Mouse (Mus musculus) hindbrain, embryonic 13.5 days (tissue): ENCODE data around the gene Ralgps1. TPM values are rescaled to one million over a fixed set of nuclear protein-coding genes. Genes with fewer than 3 reads are reported as not detected.
A peak's percentile ranks its signal among the peaks of the same experiment; 100 is the strongest.

Experiments
- ATAC-seq: fragments of 200-750 bp; cut with Nextera tagmentation; 2 replicates; pipeline ENCODE4 v1.8.0; 2017; ENCODE audit warnings: moderate TSS enrichment; ENCODE audit not compliant: low FRiP score
- H3K27ac ChIP-seq: fragments of 300-500 bp; sonication (generic); 2 replicates; pipeline ENCODE4 v1.5.1; 2015; ENCODE audit warnings: inconsistent platforms, mild to moderate bottlenecking, moderate library complexity
- H3K27me3 ChIP-seq: fragments of 300-500 bp; sonication (generic); 2 replicates; pipeline ENCODE4 v1.6.1; 2015; ENCODE audit warnings: mild to moderate bottlenecking, inconsistent platforms
- H3K36me3 ChIP-seq: fragments of 300-500 bp; sonication (generic); 2 replicates; pipeline ENCODE4 v1.6.1; 2015; ENCODE audit warnings: mild to moderate bottlenecking, inconsistent platforms
- H3K4me1 ChIP-seq: fragments of 300-500 bp; sonication (generic); replicated peaks from 2 replicates; pipeline ENCODE4 v1.6.1; 2015; ENCODE audit warnings: inconsistent platforms
- H3K4me2 ChIP-seq: fragments of 300-500 bp; sonication (generic); 2 replicates; pipeline ENCODE4 v1.6.1; 2015; ENCODE audit warnings: inconsistent platforms, mild to moderate bottlenecking, moderate library complexity
- H3K4me3 ChIP-seq: fragments of 300-500 bp; sonication (generic); 2 replicates; pipeline ENCODE4 v1.5.1; 2015; ENCODE audit warnings: mild to moderate bottlenecking, inconsistent platforms
- H3K9ac ChIP-seq: fragments of 300-500 bp; sonication (generic); 2 replicates; pipeline ENCODE4 v1.6.1; 2015; ENCODE audit warnings: mild to moderate bottlenecking, inconsistent platforms
- H3K9me3 ChIP-seq: fragments of 300-500 bp; sonication (generic); 2 replicates; pipeline ENCODE4 v1.6.1; 2016; ENCODE audit warnings: inconsistent platforms
- WGBS: fragments of 180-500 bp; shearing (Covaris S2); methylation state at CpG from one replicate; pipeline ENCODE4 v1.1.7; 2015; 5-methylcytosine and 5-hydroxymethylcytosine counted together
- polyA plus RNA-seq: library from polyadenylated mRNA; unstranded; fragments of >200 nt; fragmentation: Nextera tagmentation; extraction: Ambion mirVana; gene quantifications from 2 replicates; pipeline ENCODE4 v1.2.1, GENCODE M21; 2015

The Ralgps1 gene
- polyA plus RNA-seq, 1 experiment from 2014 or later: 37.3 TPM

- Histone ChIP-seq H3K27ac (no peak overlapping the region), H3K4me2 (no peak overlapping the region), H3K9me3 (no peaks in the 10 kb centered on the region), H3K9ac (no peak overlapping the region), H3K4me1 (peaks cover 16% of the 10 kb centered on the region), H3K27me3 (no peaks in the 10 kb centered on the region), H3K36me3 (0 out of 2 replicates have a peak, but pooled peaks cover 18% of the 10 kb centered on the region), H3K4me3 (no peak overlapping the region)
- ATAC-seq: no peak
- WGBS: 75% methylated on average over 3 of the region's 3 CpGs
Measured at GRCm38 (mm10) chr2:33249922-33250633, 121.2 kb downstream of the Ralgps1 start.

GRCm38 (mm10) chr2:33248549-33248948, 122.7 kb downstream of the Ralgps1 start:
- no peak for ATAC-seq

GRCm38 (mm10) chr2:33246841-33247240, 124.4 kb downstream of the Ralgps1 start:
- peaks cover 41% of the 10 kb centered on the region for H3K36me3 ChIP-seq
- H3K4me1 ChIP-seq: no peaks in the 10 kb centered on the region
- no peak overlapping the region for H3K4me2 ChIP-seq
- no peak for ATAC-seq
- 82% methylated on average over 5 of the region's 5 CpGs for WGBS
- H3K9me3 ChIP-seq: no peaks in the 10 kb centered on the region
- no peaks in the 10 kb centered on the region for H3K27me3 ChIP-seq
- no peak overlapping the region for H3K9ac ChIP-seq
- H3K27ac ChIP-seq: no peak overlapping the region
- H3K4me3 ChIP-seq: no peak overlapping the region

More at GRCm38 (mm10) chr2:33248549-33248948, 122.7 kb downstream of the Ralgps1 start:
- Histone ChIP-seq H3K9me3 (no peaks in the 10 kb centered on the region), H3K27ac (no peak overlapping the region), H3K4me2 (no peak overlapping the region), H3K4me3 (no peak overlapping the region), H3K9ac (no peak overlapping the region), H3K36me3 (peaks cover 26% of the 10 kb centered on the region), H3K27me3 (no peaks in the 10 kb centered on the region), H3K4me1 (peaks cover 4% of the 10 kb centered on the region; the same call in 1 of the 2 replicates)
- 93% methylated on average over 7 of the region's 7 CpGs for WGBS

- no peak overlapping the region for H3K9ac ChIP-seq
- no peak for ATAC-seq
- no peak overlapping the region for H3K27ac ChIP-seq
- H3K9me3 ChIP-seq: no peaks in the 10 kb centered on the region
- no peak overlapping the region for H3K4me3 ChIP-seq
- no peaks in the 10 kb centered on the region for H3K27me3 ChIP-seq
- H3K4me1 ChIP-seq: no peaks in the 10 kb centered on the region; the same call in 1 of the 2 replicates
- H3K36me3 ChIP-seq: peaks cover 42% of the 10 kb centered on the region
- H3K4me2 ChIP-seq: no peak overlapping the region
Measured at GRCm38 (mm10) chr2:33245350-33245749, 125.9 kb downstream of the Ralgps1 start.

GRCm38 (mm10) chr2:33244880-33245279, 126.4 kb downstream of the Ralgps1 start:
- Histone ChIP-seq H3K36me3 (peaks cover 42% of the 10 kb centered on the region), H3K4me3 (no peak overlapping the region), H3K27me3 (no peaks in the 10 kb centered on the region), H3K9ac (no peak overlapping the region), H3K9me3 (no peaks in the 10 kb centered on the region), H3K4me2 (no peak overlapping the region), H3K4me1 (no peaks in the 10 kb centered on the region; the same call in none of the 2 replicates), H3K27ac (no peak overlapping the region)
- ATAC-seq: no peak
- WGBS: 88% methylated on average over 6 of the region's 6 CpGs

GRCm38 (mm10) chr2:33237581-33237980, 133.7 kb downstream of the Ralgps1 start:
- WGBS: 80% methylated on average over 6 of the region's 6 CpGs
- Histone ChIP-seq H3K4me1 (peaks cover 47% of the 10 kb centered on the region), H3K4me3 (no peak overlapping the region), H3K9ac (no peak overlapping the region), H3K9me3 (no peaks in the 10 kb centered on the region), H3K4me2 (no peak overlapping the region), H3K27me3 (no peaks in the 10 kb centered on the region), H3K36me3 (peaks cover 8% of the 10 kb centered on the region), H3K27ac (peak overlapping the region; percentile 46; the same call in 1 of the 2 replicates)
- no peak for ATAC-seq

GRCm38 (mm10) chr2:33234848-33235247, 136.4 kb downstream of the Ralgps1 start:
- Histone ChIP-seq H3K9ac (no peak overlapping the region), H3K27ac (peak overlapping the region; percentile 10; the same call in 1 of the 2 replicates), H3K36me3 (peaks cover 10% of the 10 kb centered on the region), H3K9me3 (no peaks in the 10 kb centered on the region), H3K27me3 (no peaks in the 10 kb centered on the region), H3K4me3 (no peak overlapping the region), H3K4me2 (no peak overlapping the region), H3K4me1 (peaks cover 60% of the 10 kb centered on the region)
- 71% methylated on average over 4 of the region's 4 CpGs for WGBS
- ATAC-seq: no peak

- Histone ChIP-seq H3K4me3 (no peak overlapping the region), H3K9me3 (no peaks in the 10 kb centered on the region), H3K4me2 (no peak overlapping the region), H3K27me3 (no peaks in the 10 kb centered on the region), H3K4me1 (peaks cover 60% of the 10 kb centered on the region), H3K9ac (no peak overlapping the region), H3K36me3 (peaks cover 15% of the 10 kb centered on the region), H3K27ac (no peak overlapping the region)
- no peak for ATAC-seq
- 69% methylated on average over 5 of the region's 5 CpGs for whole genome bisulfite sequencing
Measured at GRCm38 (mm10) chr2:33233856-33234255, 137.4 kb downstream of the Ralgps1 start.

GRCm38 (mm10) chr2:33232782-33233570, 138.3 kb downstream of the Ralgps1 start:
- Histone ChIP-seq H3K27me3 (no peaks in the 10 kb centered on the region), H3K9me3 (no peaks in the 10 kb centered on the region), H3K9ac (no peak overlapping the region), H3K36me3 (peaks cover 23% of the 10 kb centered on the region), H3K4me2 (no peak overlapping the region), H3K4me1 (peaks cover 63% of the 10 kb centered on the region), H3K27ac (no peak overlapping the region), H3K4me3 (no peak overlapping the region)
- WGBS: 77% methylated on average over 6 of the region's 6 CpGs
- ATAC-seq: no peak

- H3K9ac ChIP-seq: no peak overlapping the region
- ATAC-seq: no peak
- no peak overlapping the region for H3K4me3 ChIP-seq
- no peaks in the 10 kb centered on the region for H3K9me3 ChIP-seq
- H3K4me2 ChIP-seq: no peak overlapping the region
- H3K27me3 ChIP-seq: no peaks in the 10 kb centered on the region
- H3K27ac ChIP-seq: peak overlapping the region; percentile 10; the same call in 1 of the 2 replicates
- peaks cover 62% of the 10 kb centered on the region for H3K4me1 ChIP-seq
- H3K36me3 ChIP-seq: peaks cover 25% of the 10 kb centered on the region
- 61% methylated on average over 2 of the region's 2 CpGs for WGBS
Measured at GRCm38 (mm10) chr2:33231788-33232187, 139.5 kb downstream of the Ralgps1 start.

GRCm38 (mm10) chr2:33230701-33231100, 140.6 kb downstream of the Ralgps1 start:
- WGBS: 84% methylated on average over 10 of the region's 10 CpGs
- Histone ChIP-seq H3K4me3 (no peak overlapping the region), H3K27ac (no peak overlapping the region), H3K4me1 (peaks cover 59% of the 10 kb centered on the region), H3K27me3 (no peaks in the 10 kb centered on the region), H3K9me3 (no peaks in the 10 kb centered on the region), H3K4me2 (no peak overlapping the region), H3K36me3 (peaks cover 25% of the 10 kb centered on the region), H3K9ac (no peak overlapping the region)
- ATAC-seq: no peak

- Histone ChIP-seq H3K4me3 (no peak overlapping the region), H3K4me1 (peaks cover 41% of the 10 kb centered on the region), H3K36me3 (peaks cover 25% of the 10 kb centered on the region), H3K4me2 (no peak overlapping the region), H3K27me3 (no peaks in the 10 kb centered on the region), H3K27ac (no peak overlapping the region), H3K9ac (no peak overlapping the region), H3K9me3 (no peaks in the 10 kb centered on the region)
- 96% methylated on average over 15 of the region's 15 CpGs for WGBS
- no peak for ATAC-seq
Measured at GRCm38 (mm10) chr2:33228551-33228950, 142.7 kb downstream of the Ralgps1 start.
